ENCODE assay signal across 18 mouse cellular contexts in the genomic region with DNA sequence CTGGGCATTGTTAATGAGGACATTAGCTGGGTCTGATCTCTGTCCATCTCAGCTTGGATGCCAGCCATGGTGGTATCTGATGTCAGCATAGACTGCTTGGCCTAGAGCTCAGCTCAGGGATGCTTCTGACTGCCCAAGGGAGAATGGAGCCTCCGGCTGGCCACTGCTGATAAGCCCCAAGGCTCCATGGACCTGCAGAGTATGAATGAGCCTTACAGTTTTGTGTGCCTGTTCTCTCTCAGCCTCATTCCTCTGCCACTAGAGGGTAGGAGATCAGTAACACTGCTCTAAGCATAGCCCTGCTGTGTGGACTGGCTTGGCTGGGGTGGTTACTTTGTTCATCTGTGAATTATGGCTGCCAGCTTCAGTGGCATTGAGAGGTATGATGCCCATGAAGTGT. TPM values are rescaled to one million over a fixed set of nuclear protein-coding genes. Genes with fewer than 3 reads are reported as not detected.
DNase-seq lines count a peak whose midpoint lies in the region; ATAC-seq and TF ChIP-seq lines count a peak whose summit lies in the region.
"Had no signal": no experiment of that assay in that cellular context is flagged by ENCODE, and none has a peak within 500 bp of the region (broad histone marks: within the 10 kb centered on the region; RNA-seq: fewer than 3 reads in every experiment).

No protein-coding gene starts in this region.

- peak; percentile 82 for DNase-seq in heart, embryonic 10.5 days (ENCODE audit: low spot score)
- DNase-seq in heart, adult 9 months (ENCODE audit: low spot score in 2 of 2): no peak
- peak; percentile 44 to 80 for DNase-seq in spleen, postnatal 10 days (ENCODE audit: low spot score in 2 of 2)
- no peak for DNase-seq in natural killer cell, adult 2 months (ENCODE audit: low spot score in 2 of 2)
- no peak for DNase-seq in lung, postnatal 25 days (ENCODE audit: low spot score)
- DNase-seq in left cerebral cortex, postnatal 36 days (ENCODE audit: low spot score in 2 of 2): no peak
- DNase-seq: cerebellum, adult 9-11 months; gastrocnemius, postnatal 14 days; heart, postnatal 4 days; lung, postnatal 36 days; right cerebral cortex, postnatal 4 days; thymus, postnatal 36 days had no signal

- peaks cover 8% of the 10 kb centered on the region for H3K4me1 ChIP-seq in heart, embryonic 10.5 days
- H3K4me1 ChIP-seq in bone marrow, adult 2 months (ENCODE audit: control insufficient read depth, insufficient read depth, low read length): no peaks in the 10 kb centered on the region; the same call in 1 of the 2 replicates
- H3K4me1 ChIP-seq in liver, embryonic 12.5 days: peaks cover 53% of the 10 kb centered on the region

- no peaks in the 10 kb centered on the region for H3K36me3 ChIP-seq in heart, embryonic 10.5 days
- H3K36me3 ChIP-seq in liver, embryonic 12.5 days: no peaks in the 10 kb centered on the region
- H3K36me3 ChIP-seq: heart, embryonic 12.5 days; kidney, embryonic 15.5 days had no signal

- ATAC-seq in liver, embryonic 12.5 days: peak; percentile 96

- TF ChIP-seq POLR2A in bone marrow, adult 2 months (IDR thresholded peaks at IDR 0.05; ENCODE audit: borderline replicate concordance, control insufficient read depth, low read depth, low read length): no peak

- intact Hi-C loops in left cerebral cortex, postnatal 36 days (cut with DNase I): no loop called here

- no peak overlapping the region for H3K27ac ChIP-seq in heart, embryonic 10.5 days
- no peak overlapping the region for H3K27ac ChIP-seq in bone marrow, adult 2 months (ENCODE audit: control insufficient read depth, insufficient read depth, low read depth, low read length, poor library complexity)
- H3K27ac ChIP-seq in liver, embryonic 12.5 days: peak overlapping the region; percentile 61
- H3K27ac ChIP-seq: kidney, embryonic 15.5 days; neural tube, embryonic 13.5 days had no signal

- WGBS in heart, embryonic 10.5 days: 39% methylated on average over 1 of the region's 1 CpGs
- 70% methylated on average over 1 of the region's 1 CpGs for WGBS in bone marrow, adult 2 months
- 20% methylated on average over 1 of the region's 1 CpGs for WGBS in liver, embryonic 12.5 days (ENCODE audit: insufficient replicate concordance)

- H3K27me3 ChIP-seq in heart, embryonic 10.5 days (ENCODE audit: insufficient read depth, poor library complexity, severe bottlenecking): peaks cover 36% of the 10 kb centered on the region
- peaks cover 36% of the 10 kb centered on the region for H3K27me3 ChIP-seq in liver, embryonic 12.5 days (replicated peaks)
- H3K27me3 ChIP-seq: neural tube, embryonic 13.5 days had no signal

- no peak overlapping the region for H3K4me3 ChIP-seq in heart, embryonic 10.5 days
- H3K4me3 ChIP-seq in bone marrow, adult 2 months (replicated peaks; ENCODE audit: control insufficient read depth, low read depth, low read length): no peak overlapping the region
- H3K4me3 ChIP-seq in liver, embryonic 12.5 days: no peak overlapping the region
- H3K4me3 ChIP-seq: erythroblast, embryonic 14.5 days; heart, embryonic 12.5 days; kidney, embryonic 15.5 days; neural tube, embryonic 13.5 days had no signal

- peak overlapping the region; percentile 34 for H3K4me2 ChIP-seq in liver, embryonic 12.5 days
- H3K4me2 ChIP-seq: heart, embryonic 12.5 days; kidney, embryonic 15.5 days; neural tube, embryonic 13.5 days had no signal

- no peaks in the 10 kb centered on the region for H3K9me3 ChIP-seq in heart, embryonic 10.5 days
- no peaks in the 10 kb centered on the region for H3K9me3 ChIP-seq in liver, embryonic 12.5 days (replicated peaks)
- H3K9me3 ChIP-seq: heart, embryonic 12.5 days; kidney, embryonic 15.5 days; neural tube, embryonic 13.5 days had no signal

- 0 out of 2 replicates have a peak, but pooled peaks have one; percentile 6 for TF ChIP-seq CTCF in bone marrow, adult 2 months (IDR thresholded peaks at IDR 0.05; ENCODE audit: control insufficient read depth, insufficient read depth, low read length)

- H3K9ac ChIP-seq in liver, embryonic 12.5 days: peak overlapping the region; percentile 36
- H3K9ac ChIP-seq: heart, embryonic 12.5 days; kidney, embryonic 15.5 days; neural tube, embryonic 13.5 days had no signal

RNA-seq across cellular contexts. Expression of a gene that starts 5.1 kb away (rescaled TPM):
- polyA plus RNA-seq in heart, embryonic 10.5 days (2016; fragmentation: Nextera tagmentation; extraction: Ambion mirVana): 25.8 and 29.7 TPM in 2 replicates
- polyA plus RNA-seq in bone marrow, adult 2 months (2011; ENCODE audit: insufficient read depth, insufficient read length, low replicate concordance, missing spikeins): 4.7 and 13.7 TPM in 2 replicates
- 12.6 and 12.9 TPM in 2 replicates for polyA plus RNA-seq in liver, embryonic 12.5 days (2016; fragmentation: Nextera tagmentation; extraction: Ambion mirVana)
- 10 to 100 TPM; 36.6 to 48.0 TPM for total RNA-seq in left cerebral cortex, postnatal 36 days (2021)

RNA-seq across cellular contexts. Expression of a gene that starts 5.2 kb away (rescaled TPM):
- 51.3 and 62.1 TPM in 2 replicates for polyA plus RNA-seq in heart, embryonic 10.5 days (2016; fragmentation: Nextera tagmentation; extraction: Ambion mirVana)
- 49.3 and 54.7 TPM in 2 replicates for polyA plus RNA-seq in bone marrow, adult 2 months (2011; ENCODE audit: insufficient read depth, insufficient read length, low replicate concordance, missing spikeins)
- 76.3 and 79.3 TPM in 2 replicates for polyA plus RNA-seq in liver, embryonic 12.5 days (2016; fragmentation: Nextera tagmentation; extraction: Ambion mirVana)
- 100 to 1,000 TPM; 158 to 165 TPM for total RNA-seq in left cerebral cortex, postnatal 36 days (2021)

Comparison
In these comparisons a context has a peak if more than half of its experiments do, and no peak if none do; other contexts are left out.
1. DNase-seq: peak in heart, embryonic 10.5 days (single experiment) and spleen, postnatal 10 days (2 of 2); none in heart, adult 9 months (0 of 2), natural killer cell, adult 2 months (0 of 2), lung, postnatal 25 days (single experiment) and left cerebral cortex, postnatal 36 days (0 of 2).